Mouse (Mus musculus) liver, embryonic 13.5 days (tissue): Measurements from ENCODE around the gene Syt13. TPM values are rescaled to one million over a fixed set of nuclear protein-coding genes. Genes with fewer than 3 reads are reported as not detected.

Experiments
- ATAC-seq: fragments of 200-750 bp; cut with Nextera tagmentation; 2 replicates; pipeline ENCODE4 v1.8.0; 2017; ENCODE audit warnings: low read depth, mild to moderate bottlenecking, moderate number of reproducible peaks, moderate library complexity
- DNase-seq: peaks from one replicate; pipeline ENCODE4 v3.0.0; 2022
- H3K27ac ChIP-seq: fragments of 300-500 bp; sonication (generic); 2 replicates; pipeline ENCODE4 v1.5.1; 2015; ENCODE audit warnings: moderate library complexity, mild to moderate bottlenecking, inconsistent platforms
- H3K27me3 ChIP-seq: fragments of 300-500 bp; sonication (generic); 2 replicates; pipeline ENCODE4 v1.6.1; 2015; ENCODE audit warnings: mild to moderate bottlenecking, inconsistent platforms
- H3K36me3 ChIP-seq: fragments of 300-500 bp; sonication (generic); 2 replicates; pipeline ENCODE4 v1.6.1; 2015; ENCODE audit warnings: mild to moderate bottlenecking, inconsistent platforms
- H3K4me1 ChIP-seq: fragments of 300-500 bp; sonication (generic); replicated peaks from 2 replicates; pipeline ENCODE4 v1.6.1; 2015; ENCODE audit warnings: inconsistent platforms
- H3K4me2 ChIP-seq: fragments of 300-500 bp; sonication (generic); 2 replicates; pipeline ENCODE4 v1.6.1; 2015; ENCODE audit warnings: inconsistent platforms, mild to moderate bottlenecking, moderate library complexity
- H3K4me3 ChIP-seq: fragments of 300-500 bp; sonication (generic); replicated peaks from 2 replicates; pipeline ENCODE4 v1.5.1; 2015; ENCODE audit warnings: mild to moderate bottlenecking, inconsistent platforms
- H3K9ac ChIP-seq: fragments of 300-500 bp; sonication (generic); 2 replicates; pipeline ENCODE4 v1.6.1; 2015; ENCODE audit warnings: mild to moderate bottlenecking, inconsistent platforms
- H3K9me3 ChIP-seq: fragments of 300-500 bp; sonication (generic); replicated peaks from 2 replicates; pipeline ENCODE4 v1.6.1; 2016; ENCODE audit warnings: inconsistent platforms
- WGBS: fragments of 180-500 bp; shearing (Covaris S2); methylation state at CpG from one replicate; pipeline ENCODE4 v1.1.7; 2015; ENCODE audit not compliant: insufficient replicate concordance; 5-methylcytosine and 5-hydroxymethylcytosine counted together
- polyA plus RNA-seq: library from polyadenylated mRNA; unstranded; fragments of >200 nt; fragmentation: Nextera tagmentation; extraction: Ambion mirVana; gene quantifications from 2 replicates; pipeline ENCODE4 v1.2.1, GENCODE M21; 2015

The Syt13 gene
- polyA plus RNA-seq, 1 experiment from 2014 or later, result 0.22 TPM

GRCm38 (mm10) chr2:92985171-92985570, 70.3 kb downstream of the Syt13 start:
- no peaks in the 10 kb centered on the region for H3K27me3 ChIP-seq
- WGBS, result 80% methylated on average over 2 of the region's 2 CpGs
- H3K9ac ChIP-seq, result no peak overlapping the region
- no peak for ATAC-seq
- DNase-seq, result no peak
- H3K4me1 ChIP-seq, result peaks cover 96% of the 10 kb centered on the region
- no peak overlapping the region for H3K4me2 ChIP-seq
- peak overlapping the region; percentile 68 for H3K27ac ChIP-seq
- peaks cover 28% of the 10 kb centered on the region for H3K36me3 ChIP-seq
- H3K9me3 ChIP-seq, result no peaks in the 10 kb centered on the region
- H3K4me3 ChIP-seq, result no peak overlapping the region

DNA sequence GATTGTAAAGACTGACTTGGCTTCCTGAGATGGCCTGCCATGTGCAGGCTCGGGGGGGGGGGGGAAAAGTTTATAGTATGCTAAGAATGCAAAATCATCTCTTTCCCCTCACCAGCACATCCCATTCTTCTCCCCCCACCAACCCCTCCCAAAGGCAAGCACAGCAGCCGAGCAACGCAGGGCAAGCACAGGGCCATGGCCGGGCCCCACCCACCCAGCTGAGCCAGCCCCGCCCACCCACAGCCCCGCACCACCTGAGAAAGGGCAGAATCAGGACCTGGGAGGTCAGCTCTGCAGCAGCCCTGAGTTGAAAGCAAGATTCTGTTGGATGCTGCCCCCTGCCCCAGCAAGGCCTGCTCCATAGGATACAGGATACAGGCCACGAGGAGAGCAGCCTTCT, 70.7 kb downstream of the Syt13 start:
- Histone ChIP-seq H3K9me3 (no peaks in the 10 kb centered on the region), H3K36me3 (peaks cover 28% of the 10 kb centered on the region), H3K4me2 (no peak overlapping the region), H3K4me1 (peaks cover 94% of the 10 kb centered on the region), H3K27me3 (no peaks in the 10 kb centered on the region), H3K4me3 (no peak overlapping the region), H3K9ac (no peak overlapping the region), H3K27ac (peak overlapping the region; percentile 53; the same call in 1 of the 2 replicates)
- DNase-seq (no peak), ATAC-seq (0 out of 2 replicates have a peak, but pooled peaks have one; percentile 18)
- 18% methylated on average over 6 of the region's 7 CpGs for WGBS

DNA sequence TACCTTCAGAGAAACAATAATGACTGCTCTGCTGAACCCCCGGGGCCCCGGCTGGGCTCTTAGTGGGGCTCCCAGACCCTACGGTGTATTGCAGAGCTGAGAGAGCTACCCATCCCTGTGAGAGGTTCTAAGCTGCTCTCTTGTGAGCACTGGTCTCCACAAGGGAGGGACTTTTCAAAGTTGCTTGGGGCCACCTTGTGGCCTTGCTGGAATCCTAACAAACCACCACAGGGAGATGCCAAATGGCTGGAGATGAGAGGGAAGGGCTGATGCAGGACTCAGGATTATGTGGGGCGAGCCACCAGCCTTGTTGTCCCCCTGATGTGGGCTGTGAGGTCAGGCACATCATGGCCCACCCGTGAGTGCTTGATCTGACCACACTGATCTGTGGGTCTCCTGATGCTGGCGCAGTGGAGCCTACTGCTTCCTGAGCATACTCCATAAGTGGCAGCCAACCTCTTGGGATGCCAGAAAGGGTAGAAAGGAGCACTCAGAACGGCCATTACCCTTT, 72.3 kb downstream of the Syt13 start:
- H3K4me3 ChIP-seq, result no peak overlapping the region
- peaks cover 78% of the 10 kb centered on the region for H3K4me1 ChIP-seq
- no peaks in the 10 kb centered on the region for H3K27me3 ChIP-seq
- 68% methylated on average over 7 of the region's 7 CpGs for WGBS
- ATAC-seq (no peak), DNase-seq (no peak)
- no peak overlapping the region for H3K9ac ChIP-seq
- no peaks in the 10 kb centered on the region for H3K9me3 ChIP-seq
- H3K36me3 ChIP-seq, result peaks cover 37% of the 10 kb centered on the region
- H3K27ac ChIP-seq, result no peak overlapping the region
- H3K4me2 ChIP-seq, result 0 out of 2 replicates have a peak overlapping the region, but pooled peaks have one; percentile 23

GRCm38 (mm10) chr2:92987901-92988631, 73.2 kb downstream of the Syt13 start:
- Histone ChIP-seq H3K27ac (no peak overlapping the region), H3K4me1 (peaks cover 69% of the 10 kb centered on the region), H3K9me3 (no peaks in the 10 kb centered on the region), H3K36me3 (peaks cover 43% of the 10 kb centered on the region), H3K27me3 (no peaks in the 10 kb centered on the region), H3K9ac (no peak overlapping the region), H3K4me3 (no peak overlapping the region), H3K4me2 (peak overlapping the region; percentile 23; the same call in 1 of the 2 replicates)
- peak; percentile 37; the same call in 1 of the 2 replicates for ATAC-seq
- peak; percentile 34 for DNase-seq
- WGBS, result 26% methylated on average over 19 of the region's 19 CpGs

DNA sequence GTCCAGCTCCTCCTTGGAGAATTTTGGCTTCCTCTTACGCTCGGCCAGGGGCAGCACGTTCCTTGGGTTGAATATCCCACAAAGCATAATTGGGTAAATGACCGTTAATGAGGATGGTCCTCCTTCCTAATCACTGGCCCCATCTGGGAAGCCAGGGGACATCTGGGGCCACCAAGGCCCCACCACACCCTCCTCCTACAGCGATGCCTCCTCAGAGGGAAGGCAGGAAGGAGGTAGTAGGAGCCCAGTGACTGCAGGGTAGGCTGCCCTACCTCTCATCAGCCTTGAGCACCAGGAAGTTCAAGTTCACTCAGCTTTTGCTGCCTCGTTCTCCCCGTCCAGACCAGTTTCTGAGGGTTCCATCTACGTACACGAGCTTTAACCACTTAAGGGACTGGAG, 74.7 kb downstream of the Syt13 start:
- 60% methylated on average over 9 of the region's 9 CpGs for WGBS
- peaks cover 48% of the 10 kb centered on the region for H3K36me3 ChIP-seq
- no peak for ATAC-seq

GRCm38 (mm10) chr2:92991976-92992375, 77.1 kb downstream of the Syt13 start:
- WGBS, result 86% methylated on average over 5 of the region's 5 CpGs

More for the DNA sequence above, 74.7 kb downstream of the Syt13 start:
- Histone ChIP-seq H3K27ac (no peak overlapping the region), H3K27me3 (no peaks in the 10 kb centered on the region), H3K4me2 (no peak overlapping the region), H3K9ac (no peak overlapping the region), H3K9me3 (no peaks in the 10 kb centered on the region), H3K4me1 (peaks cover 54% of the 10 kb centered on the region), H3K4me3 (no peak overlapping the region)
- no peak for DNase-seq

DNA sequence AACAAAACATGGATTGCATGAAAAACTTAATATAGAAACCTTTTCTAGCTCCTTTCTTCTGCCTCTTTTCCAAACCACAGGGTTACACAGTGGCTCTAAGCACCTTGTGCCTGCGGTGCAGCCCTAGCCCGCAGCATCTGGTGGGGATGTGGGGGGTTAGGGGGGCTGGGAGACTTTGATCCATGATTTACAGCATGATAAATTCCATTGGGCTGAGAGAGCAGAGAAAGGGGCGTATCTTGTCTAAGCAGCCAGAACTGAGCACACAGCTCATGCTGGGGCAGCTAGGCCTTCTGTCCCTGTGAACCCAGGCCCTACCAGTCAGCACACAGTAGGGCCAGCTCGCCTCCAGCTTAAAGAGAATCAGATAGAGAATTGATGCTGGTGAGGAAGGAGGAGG, 90.1 kb downstream of the Syt13 start:
- no peaks in the 10 kb centered on the region for H3K27me3 ChIP-seq
- WGBS, result 68% methylated on average over 4 of the region's 4 CpGs
- peaks cover 5% of the 10 kb centered on the region; the same call in 1 of the 2 replicates for H3K36me3 ChIP-seq
- DNase-seq (no peak), ATAC-seq (no peak)
- H3K4me3 ChIP-seq, result no peak overlapping the region
- no peak overlapping the region for H3K4me2 ChIP-seq
- no peaks in the 10 kb centered on the region for H3K9me3 ChIP-seq
- no peak overlapping the region for H3K9ac ChIP-seq
- H3K4me1 ChIP-seq, result peaks cover 34% of the 10 kb centered on the region
- no peak overlapping the region for H3K27ac ChIP-seq

More at GRCm38 (mm10) chr2:92991976-92992375, 77.1 kb downstream of the Syt13 start:
- no peak overlapping the region for H3K27ac ChIP-seq
- ATAC-seq (no peak), DNase-seq (no peak)
- H3K4me3 ChIP-seq, result no peak overlapping the region
- no peak overlapping the region for H3K9ac ChIP-seq
- H3K36me3 ChIP-seq, result peaks cover 42% of the 10 kb centered on the region
- peaks cover 31% of the 10 kb centered on the region for H3K4me1 ChIP-seq
- no peaks in the 10 kb centered on the region for H3K27me3 ChIP-seq
- no peak overlapping the region for H3K4me2 ChIP-seq
- no peaks in the 10 kb centered on the region for H3K9me3 ChIP-seq

Other genes with a start within 250 kb of the Syt13 start
- 3.7 and 4.2 TPM in 2 replicates for gene Prdm11, start 131.1 kb downstream of the Syt13 start, polyA plus RNA-seq